Mouse (Mus musculus) MEL-GATA-1-ER (cell line): ENCODE results near the gene C1rl.
"Not testable (repeated sequence)": the region's sequence is repeated elsewhere in the genome, so short reads cannot be mapped to it uniquely, and the experiment has no call there.

Source experiments
- DNase-seq: peaks from one replicate; pipeline ENCODE4 v3.0.0-alpha.2; 2012; ENCODE audit warnings: low read depth; ENCODE audit errors: extremely low read depth

The C1rl gene

GRCm38 (mm10) chr6:124472801-124473200 is 20.1 kb upstream of the C1rl start:
- peak; percentile 85 for DNase-seq

GRCm38 (mm10) chr6:124474621-124475020 is 18.3 kb upstream of the C1rl start:
- peak; percentile 98 for DNase-seq

- not testable (repeated sequence) for DNase-seq
Observed at GRCm38 (mm10) chr6:124475335-124476075, 17.4 kb upstream of the C1rl start.

GRCm38 (mm10) chr6:124476216-124476615 is 16.7 kb upstream of the C1rl start:
- no peak for DNase-seq

GRCm38 (mm10) chr6:124476796-124477195 is 16.1 kb upstream of the C1rl start:
- DNase-seq, result no peak

GRCm38 (mm10) chr6:124477221-124477655 is 15.7 kb upstream of the C1rl start:
- no peak for DNase-seq

- DNase-seq, result peak; percentile 95
Observed at GRCm38 (mm10) chr6:124477922-124478651, 14.8 kb upstream of the C1rl start.

- peak; percentile 57 for DNase-seq
Observed at GRCm38 (mm10) chr6:124478874-124479572, 13.9 kb upstream of the C1rl start.

GRCm38 (mm10) chr6:124479573-124479930 is 13.4 kb upstream of the C1rl start:
- DNase-seq, result peak; percentile 85

- DNase-seq, result peak; percentile 78
Observed at GRCm38 (mm10) chr6:124480295-124480694, 12.6 kb upstream of the C1rl start.

- peak; percentile 73 for DNase-seq
Observed at GRCm38 (mm10) chr6:124481571-124481970, 11.3 kb upstream of the C1rl start.

- DNase-seq, result not testable (repeated sequence)
Observed at GRCm38 (mm10) chr6:124483831-124484230, 9.1 kb upstream of the C1rl start.

- no peak for DNase-seq
Observed at GRCm38 (mm10) chr6:124484851-124485250, 8.1 kb upstream of the C1rl start.

- peak; percentile 77 for DNase-seq
Observed at GRCm38 (mm10) chr6:124485414-124486144, 7.3 kb upstream of the C1rl start.

- no peak for DNase-seq
Observed at GRCm38 (mm10) chr6:124487509-124487908, 5.4 kb upstream of the C1rl start.

- DNase-seq, result no peak
Observed at GRCm38 (mm10) chr6:124488952-124489351, 4.0 kb upstream of the C1rl start.

- DNase-seq, result no peak
Observed at GRCm38 (mm10) chr6:124491427-124491826, 1.5 kb upstream of the C1rl start.

GRCm38 (mm10) chr6:124493886-124494285 is 973 bp downstream of the C1rl start:
- no peak for DNase-seq

- no peak for DNase-seq
Observed at GRCm38 (mm10) chr6:124496054-124496453, 3.1 kb downstream of the C1rl start.

GRCm38 (mm10) chr6:124499914-124500566 is 7.1 kb downstream of the C1rl start:
- no peak for DNase-seq

- DNase-seq, result no peak
Observed at GRCm38 (mm10) chr6:124501473-124501872, 8.6 kb downstream of the C1rl start.
